Mouse (Mus musculus) midbrain, embryonic 11.5 days (tissue): ENCODE measurements at regions not wholly inside any gene's neighbourhood (a gene's known extent, or its start where the extent isn't known, plus 50 kb on each side); places are given as distances from the start of the nearest gene placed in this dataset.
A peak's percentile ranks its signal among the peaks of the same experiment; 100 is the strongest.

Experiments
- ATAC-seq: fragments of 200-750 bp; cut with Nextera tagmentation; 2 replicates; pipeline ENCODE4 v1.8.0; 2017; ENCODE audit warnings: moderate TSS enrichment, moderate library complexity; ENCODE audit not compliant: low FRiP score
- DNase-seq: peaks from one replicate; pipeline ENCODE4 v3.0.0; 2015; ENCODE audit warnings: low spot score; ENCODE audit errors: missing footprints
- H3K27ac ChIP-seq: fragments of 300-500 bp; sonication (generic); 2 replicates; pipeline ENCODE4 v1.5.1; 2014; ENCODE audit warnings: low read depth, low read length
- H3K27me3 ChIP-seq: fragments of 300-500 bp; sonication (generic); 2 replicates; pipeline ENCODE4 v1.6.1; 2014; ENCODE audit warnings: mild to moderate bottlenecking, low read length, moderate library complexity, mixed read lengths; ENCODE audit not compliant: control insufficient read depth, insufficient read depth
- H3K36me3 ChIP-seq: fragments of 300-500 bp; sonication (generic); 2 replicates; pipeline ENCODE4 v1.6.1; 2014; ENCODE audit warnings: mild to moderate bottlenecking, low read length, moderate library complexity, mixed read lengths; ENCODE audit not compliant: control insufficient read depth, insufficient read depth
- H3K4me1 ChIP-seq: fragments of 300-500 bp; sonication (generic); 2 replicates; pipeline ENCODE4 v1.6.1; 2014; ENCODE audit warnings: low read length; ENCODE audit not compliant: control insufficient read depth, insufficient read depth
- H3K4me2 ChIP-seq: fragments of 300-500 bp; sonication (generic); 2 replicates; pipeline ENCODE4 v1.6.1; 2014; ENCODE audit warnings: mild to moderate bottlenecking, moderate library complexity
- H3K4me3 ChIP-seq: fragments of 300-500 bp; sonication (generic); 2 replicates; pipeline ENCODE4 v1.5.1; 2014; ENCODE audit warnings: low read depth, low read length
- H3K9ac ChIP-seq: fragments of 300-500 bp; sonication (generic); 2 replicates; pipeline ENCODE4 v1.6.1; 2014; ENCODE audit warnings: low read length
- H3K9me3 ChIP-seq: fragments of 300-500 bp; sonication (generic); 2 replicates; pipeline ENCODE4 v1.6.1; 2016; ENCODE audit warnings: low read length; ENCODE audit not compliant: control insufficient read depth
- WGBS: fragments of 180-500 bp; shearing (Covaris S2); extraction: QIAGEN DNeasy Blood & Tissue Kit; methylation state at CpG from one replicate; pipeline ENCODE4 v1.1.7; 2014; 5-methylcytosine and 5-hydroxymethylcytosine counted together

GRCm38 (mm10) chr5:120324111-120324510 is 107.4 kb upstream of the Lhx5 start:
- Histone ChIP-seq H3K27me3 (peaks cover 76% of the 10 kb centered on the region), H3K36me3 (no peaks in the 10 kb centered on the region), H3K4me1 (peaks cover 20% of the 10 kb centered on the region), H3K9ac (no peak overlapping the region), H3K4me2 (no peak overlapping the region), H3K27ac (no peak overlapping the region), H3K4me3 (no peak overlapping the region), H3K9me3 (no peaks in the 10 kb centered on the region)
- DNase-seq (no peak), ATAC-seq (no peak)
- WGBS: 86% methylated on average over 2 of the region's 2 CpGs

- no peak overlapping the region for H3K9ac ChIP-seq
- no peak overlapping the region for H3K27ac ChIP-seq
- no peak overlapping the region for H3K4me3 ChIP-seq
- H3K4me1 ChIP-seq: peaks cover 20% of the 10 kb centered on the region
- H3K9me3 ChIP-seq: no peaks in the 10 kb centered on the region
- DNase-seq (peak; percentile 67), ATAC-seq (no peak)
- WGBS: 74% methylated on average over 16 of the region's 16 CpGs
- no peaks in the 10 kb centered on the region for H3K36me3 ChIP-seq
- no peak overlapping the region for H3K4me2 ChIP-seq
- H3K27me3 ChIP-seq: peaks cover 67% of the 10 kb centered on the region
These were observed 106.1 kb upstream of the Lhx5 start for GRCm38 (mm10) chr5:120325386-120325910.

- WGBS: 88% methylated on average over 14 of the region's 14 CpGs
- H3K27me3 ChIP-seq: peaks cover 15% of the 10 kb centered on the region
These were observed 99.5 kb upstream of the Lhx5 start for GRCm38 (mm10) chr5:120332030-120332429.

GRCm38 (mm10) chr5:120339162-120339561 is 92.3 kb upstream of the Lhx5 start:
- H3K4me2 ChIP-seq: no peak overlapping the region
- no peak overlapping the region for H3K4me3 ChIP-seq
- H3K36me3 ChIP-seq: no peaks in the 10 kb centered on the region
- WGBS: 85% methylated on average over 2 of the region's 2 CpGs
- ATAC-seq: no peak
- H3K4me1 ChIP-seq: no peaks in the 10 kb centered on the region
- H3K9me3 ChIP-seq: no peaks in the 10 kb centered on the region
- peaks cover 3% of the 10 kb centered on the region for H3K27me3 ChIP-seq
- H3K9ac ChIP-seq: no peak overlapping the region
- no peak for DNase-seq
- H3K27ac ChIP-seq: no peak overlapping the region

More at GRCm38 (mm10) chr5:120332030-120332429, 99.5 kb upstream of the Lhx5 start:
- H3K36me3 ChIP-seq: no peaks in the 10 kb centered on the region
- H3K4me3 ChIP-seq: no peak overlapping the region
- H3K27ac ChIP-seq: no peak overlapping the region
- ATAC-seq (no peak), DNase-seq (no peak)
- H3K9ac ChIP-seq: no peak overlapping the region
- no peaks in the 10 kb centered on the region for H3K9me3 ChIP-seq
- H3K4me2 ChIP-seq: no peak overlapping the region
- no peaks in the 10 kb centered on the region for H3K4me1 ChIP-seq

GRCm38 (mm10) chr5:120340696-120341231 is 90.7 kb upstream of the Lhx5 start:
- no peak for ATAC-seq
- Histone ChIP-seq H3K27ac (no peak overlapping the region), H3K9me3 (no peaks in the 10 kb centered on the region), H3K4me2 (no peak overlapping the region), H3K4me3 (no peak overlapping the region), H3K9ac (no peak overlapping the region), H3K4me1 (no peaks in the 10 kb centered on the region), H3K27me3 (peaks cover under 1% of the 10 kb centered on the region), H3K36me3 (no peaks in the 10 kb centered on the region)
- 53% methylated on average over 3 of the region's 3 CpGs for WGBS
- DNase-seq: peak; percentile 54

- DNase-seq (no peak), ATAC-seq (no peak)
- Histone ChIP-seq H3K4me1 (no peaks in the 10 kb centered on the region), H3K4me2 (no peak overlapping the region), H3K4me3 (no peak overlapping the region), H3K27ac (no peak overlapping the region), H3K9me3 (no peaks in the 10 kb centered on the region), H3K9ac (no peak overlapping the region), H3K36me3 (no peaks in the 10 kb centered on the region), H3K27me3 (peaks cover 3% of the 10 kb centered on the region; the same call in 1 of the 2 replicates)
- WGBS: 92% methylated on average over 3 of the region's 3 CpGs
These were observed 81.0 kb upstream of the Lhx5 start for GRCm38 (mm10) chr5:120350461-120350860.

- Histone ChIP-seq H3K4me1 (no peaks in the 10 kb centered on the region), H3K27ac (no peak overlapping the region), H3K36me3 (no peaks in the 10 kb centered on the region), H3K4me2 (no peak overlapping the region), H3K4me3 (no peak overlapping the region), H3K27me3 (peaks cover 3% of the 10 kb centered on the region; the same call in 1 of the 2 replicates), H3K9me3 (no peaks in the 10 kb centered on the region), H3K9ac (no peak overlapping the region)
- DNase-seq (no peak), ATAC-seq (no peak)
- WGBS: 68% methylated on average over 5 of the region's 5 CpGs
These were observed 79.7 kb upstream of the Lhx5 start for GRCm38 (mm10) chr5:120351827-120352226.

- no peaks in the 10 kb centered on the region for H3K36me3 ChIP-seq
- no peak overlapping the region for H3K4me3 ChIP-seq
- no peak overlapping the region for H3K9ac ChIP-seq
- no peak overlapping the region for H3K27ac ChIP-seq
- ATAC-seq: no peak
- H3K4me1 ChIP-seq: no peaks in the 10 kb centered on the region
- WGBS: 78% methylated on average over 5 of the region's 5 CpGs
- H3K27me3 ChIP-seq: peaks cover 6% of the 10 kb centered on the region; the same call in 1 of the 2 replicates
- no peaks in the 10 kb centered on the region for H3K9me3 ChIP-seq
- no peak for DNase-seq
- H3K4me2 ChIP-seq: no peak overlapping the region
These were observed 77.8 kb upstream of the Lhx5 start for GRCm38 (mm10) chr5:120353657-120354056.

GRCm38 (mm10) chr5:120356950-120357349 is 74.5 kb upstream of the Lhx5 start:
- no peaks in the 10 kb centered on the region for H3K4me1 ChIP-seq
- no peak overlapping the region for H3K4me3 ChIP-seq
- 83% methylated on average over 4 of the region's 4 CpGs for WGBS
- no peak overlapping the region for H3K4me2 ChIP-seq
- no peak overlapping the region for H3K27ac ChIP-seq
- H3K9me3 ChIP-seq: no peaks in the 10 kb centered on the region
- DNase-seq (peak; percentile 12), ATAC-seq (no peak)
- no peaks in the 10 kb centered on the region for H3K36me3 ChIP-seq
- H3K27me3 ChIP-seq: peaks cover 10% of the 10 kb centered on the region; the same call in 1 of the 2 replicates
- no peak overlapping the region for H3K9ac ChIP-seq
